Mouse (Mus musculus): ENCODE data around the gene Rhcg. TPM values are rescaled to one million over a fixed set of nuclear protein-coding genes. Genes with fewer than 3 reads are reported as not detected.

Rhcg gene
- 0.08 and 0.28 TPM in 2 replicates for polyA plus RNA-seq (2012)

DNA sequence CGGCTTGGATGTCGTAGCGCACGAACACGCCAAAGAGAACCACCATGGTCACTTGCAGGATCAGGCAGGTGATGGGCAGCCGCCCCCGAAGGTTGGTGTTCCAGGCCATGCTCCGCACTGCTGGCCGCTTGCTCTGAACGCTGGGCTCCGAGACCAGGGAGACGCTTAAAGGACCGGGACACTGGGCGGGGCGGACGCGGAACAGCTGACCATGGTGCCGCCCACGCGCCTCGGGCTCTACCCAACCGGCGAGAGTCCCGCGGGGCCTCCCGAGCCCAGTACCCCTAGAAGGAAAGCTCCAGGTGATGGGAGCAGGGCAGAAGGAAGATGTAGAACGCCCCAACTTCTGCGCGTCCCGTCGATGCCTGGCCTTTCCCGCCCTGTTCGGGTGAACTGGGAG is at the start of gene Rhcg:
Gene Rhcg, minus strand, starts transcription at position 240 of the 400 bp plus-strand sequence.
- Histone ChIP-seq H3K27me3 (ENCODE audit: control insufficient read depth) (peaks cover 28% of the 10 kb centered on the region), H3K9me3 (ENCODE audit: control insufficient read depth, low read length) (no peaks in the 10 kb centered on the region), H3K4me3 (replicated peaks) (no peak within 1 kb of the TSS), H3K36me3 (ENCODE audit: control insufficient read depth) (no peaks in the 10 kb centered on the region), H3K4me1 (ENCODE audit: control insufficient read depth) (no peaks in the 10 kb centered on the region)
- TF ChIP-seq GATA1 (IDR thresholded peaks at IDR 0.05; ENCODE audit: low read length) (no peak), TAL1 (IDR thresholded peaks at IDR 0.05; ENCODE audit: low read length) (no peak)

DNA sequence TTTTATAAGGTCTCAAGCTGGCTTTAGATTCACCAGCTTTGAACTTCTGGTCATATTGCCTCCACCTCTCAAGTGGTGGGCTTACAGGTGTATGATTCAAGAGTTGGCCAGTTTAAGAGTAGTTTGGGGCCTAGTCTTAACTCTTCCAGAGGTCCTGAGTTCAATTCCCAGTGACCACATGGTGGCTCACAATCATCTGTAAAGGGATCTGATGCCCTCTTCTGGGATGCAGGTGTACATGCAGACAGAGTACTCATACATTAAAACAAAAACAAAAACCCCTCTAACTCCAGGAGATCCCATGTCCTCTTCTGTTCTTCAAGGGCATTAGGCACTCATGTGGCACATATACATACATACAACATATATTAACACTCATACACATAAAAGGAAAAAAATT is 49.2 kb upstream of the Rhcg start:
- Histone ChIP-seq H3K9me3 (ENCODE audit: control insufficient read depth, low read length) (no peaks in the 10 kb centered on the region), H3K36me3 (ENCODE audit: control insufficient read depth) (peaks cover 99% of the 10 kb centered on the region), H3K27me3 (ENCODE audit: control insufficient read depth) (no peaks in the 10 kb centered on the region), H3K4me3 (replicated peaks) (no peak overlapping the region), H3K4me1 (ENCODE audit: control insufficient read depth) (peaks cover 25% of the 10 kb centered on the region)
- TF ChIP-seq TAL1 (IDR thresholded peaks at IDR 0.05; ENCODE audit: low read length), result no peak
- no peak for TF ChIP-seq GATA1 (IDR thresholded peaks at IDR 0.05; ENCODE audit: low read length)

DNA sequence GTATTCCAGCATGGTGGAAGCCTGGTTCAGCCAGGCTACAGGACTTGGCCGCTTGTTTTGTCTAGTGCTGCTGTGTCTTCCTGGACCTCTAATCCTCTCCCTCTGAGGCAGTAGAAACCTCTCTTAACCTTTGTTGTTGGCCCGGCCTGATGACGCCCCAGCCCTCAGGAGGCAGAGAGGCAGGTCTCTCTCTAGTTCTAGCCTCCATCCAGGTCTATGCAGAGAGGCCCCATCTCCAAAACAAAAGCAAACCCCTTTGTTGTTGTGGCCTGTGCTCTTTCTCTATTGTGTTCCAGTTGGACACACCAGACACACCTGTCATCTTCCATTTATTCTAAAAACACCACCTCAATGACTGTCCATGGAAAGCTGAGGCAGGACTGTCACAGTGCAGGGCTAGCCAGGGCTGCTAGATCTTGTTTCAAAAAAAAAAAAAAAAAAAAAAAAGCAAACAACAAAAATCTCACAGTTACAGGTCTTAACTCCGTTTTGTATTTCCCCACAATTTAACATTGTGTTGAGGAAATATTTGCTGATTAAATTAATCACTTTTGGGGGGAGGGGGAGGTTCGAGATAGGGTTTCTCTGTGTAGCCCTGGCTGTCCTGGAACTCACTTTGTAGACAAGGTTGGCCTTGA is 43.9 kb upstream of the Rhcg start:
- Histone ChIP-seq H3K27me3 (ENCODE audit: control insufficient read depth) (no peaks in the 10 kb centered on the region; the same call in 1 of the 2 replicates), H3K9me3 (ENCODE audit: control insufficient read depth, low read length) (no peaks in the 10 kb centered on the region), H3K4me3 (replicated peaks) (peak overlapping the region; percentile 79), H3K36me3 (ENCODE audit: control insufficient read depth) (peaks cover 51% of the 10 kb centered on the region), H3K4me1 (ENCODE audit: control insufficient read depth) (peaks cover 41% of the 10 kb centered on the region)
- TF ChIP-seq TAL1 (IDR thresholded peaks at IDR 0.05; ENCODE audit: low read length), result no peak
- no peak for TF ChIP-seq GATA1 (IDR thresholded peaks at IDR 0.05; ENCODE audit: low read length)

DNA sequence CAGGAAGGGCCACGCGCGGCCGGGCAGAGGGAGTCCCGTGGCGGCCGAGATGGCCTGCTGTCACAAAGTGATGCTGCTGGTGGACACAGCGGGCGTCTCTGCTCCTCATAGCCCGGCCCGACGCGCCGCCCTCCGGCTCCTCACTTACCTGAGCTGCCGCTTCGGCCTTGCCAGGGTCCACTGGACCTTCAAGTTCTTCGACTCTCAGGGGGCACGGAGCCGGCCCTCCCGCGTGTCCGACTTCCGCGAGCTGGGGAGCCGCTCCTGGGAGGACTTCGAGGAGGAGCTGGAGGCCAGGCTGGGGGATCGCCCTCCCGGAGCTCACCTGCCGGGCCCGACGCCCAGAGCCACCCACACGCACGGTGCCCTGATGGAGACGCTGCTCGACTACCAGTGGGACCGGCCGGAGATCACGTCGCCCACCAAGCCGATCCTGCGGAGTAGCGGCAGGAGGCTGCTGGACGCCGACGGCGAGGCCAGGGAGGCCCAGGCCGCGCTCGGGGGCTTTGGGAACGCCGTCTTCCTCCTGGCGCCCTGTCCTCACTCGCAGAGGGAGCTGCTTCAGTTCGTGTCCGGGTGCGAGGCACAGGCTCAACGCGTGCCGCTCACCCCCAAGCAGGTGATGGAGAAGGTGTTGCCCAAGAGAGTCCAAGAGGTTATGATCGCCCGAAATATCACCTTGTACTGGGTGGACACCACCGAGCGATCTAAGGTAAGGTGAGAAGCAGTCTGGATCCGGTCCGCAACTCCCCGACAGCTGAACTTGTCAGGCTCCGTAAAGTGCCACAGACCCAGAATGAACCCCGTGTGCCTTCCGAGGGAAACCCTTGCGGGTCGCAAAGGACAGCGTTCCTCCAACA is 43.1 kb upstream of the Rhcg start:
- Histone ChIP-seq H3K9me3 (ENCODE audit: control insufficient read depth, low read length) (no peaks in the 10 kb centered on the region), H3K4me1 (ENCODE audit: control insufficient read depth) (peaks cover 41% of the 10 kb centered on the region), H3K36me3 (ENCODE audit: control insufficient read depth) (peaks cover 42% of the 10 kb centered on the region), H3K27me3 (ENCODE audit: control insufficient read depth) (no peaks in the 10 kb centered on the region; the same call in 1 of the 2 replicates), H3K4me3 (replicated peaks) (peak overlapping the region; percentile 79)
- TF ChIP-seq GATA1 (IDR thresholded peaks at IDR 0.05; ENCODE audit: low read length) (no peak), TAL1 (IDR thresholded peaks at IDR 0.05; ENCODE audit: low read length) (no peak)

DNA sequence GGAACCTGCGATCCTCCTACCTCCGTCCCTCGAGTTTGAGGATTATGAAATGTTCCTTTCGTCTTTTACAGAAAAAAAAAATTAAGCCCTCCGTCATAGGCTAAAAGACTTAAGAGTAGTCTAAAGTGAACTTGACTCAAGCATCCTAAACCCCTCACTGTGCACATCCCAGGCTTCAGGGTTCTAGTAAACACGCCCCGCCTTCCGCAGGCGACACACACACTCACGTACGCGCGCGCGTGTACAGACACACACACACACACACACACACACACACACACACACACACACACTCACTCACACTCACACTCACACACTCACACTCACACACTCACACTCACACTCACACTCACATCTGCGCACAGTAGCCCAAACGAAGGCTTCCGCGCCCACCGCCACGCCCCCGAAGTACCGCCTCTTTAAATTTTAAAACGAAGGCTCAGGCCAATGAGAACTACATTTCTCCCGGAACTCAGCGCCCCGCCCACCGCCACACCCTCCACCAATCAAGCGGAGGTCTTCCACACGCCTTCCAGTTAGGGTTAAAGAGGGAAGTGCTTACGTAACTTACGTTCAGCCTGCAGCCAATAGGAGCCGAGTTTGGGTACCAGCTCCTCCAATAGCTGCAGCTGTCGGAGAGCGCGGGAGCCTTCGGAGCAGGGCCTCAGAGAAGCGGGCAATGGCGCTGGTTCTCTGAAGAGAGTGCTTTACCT is 42.3 kb upstream of the Rhcg start, which contains the start of gene Ticrr:
Gene Ticrr, plus strand, starts transcription at position 619 of the 713 bp plus-strand sequence.
- H3K4me3 ChIP-seq (replicated peaks), result peak within 1 kb of the TSS; percentile 79
- H3K36me3 ChIP-seq (ENCODE audit: control insufficient read depth), result peaks cover 35% of the 10 kb centered on the region
- TF ChIP-seq GATA1 (IDR thresholded peaks at IDR 0.05; ENCODE audit: low read length) (no peak), TAL1 (IDR thresholded peaks at IDR 0.05; ENCODE audit: low read length) (no peak)
- H3K4me1 ChIP-seq (ENCODE audit: control insufficient read depth), result peaks cover 41% of the 10 kb centered on the region
- H3K9me3 ChIP-seq (ENCODE audit: control insufficient read depth, low read length), result no peaks in the 10 kb centered on the region
- H3K27me3 ChIP-seq (ENCODE audit: control insufficient read depth), result no peaks in the 10 kb centered on the region; the same call in 1 of the 2 replicates

DNA sequence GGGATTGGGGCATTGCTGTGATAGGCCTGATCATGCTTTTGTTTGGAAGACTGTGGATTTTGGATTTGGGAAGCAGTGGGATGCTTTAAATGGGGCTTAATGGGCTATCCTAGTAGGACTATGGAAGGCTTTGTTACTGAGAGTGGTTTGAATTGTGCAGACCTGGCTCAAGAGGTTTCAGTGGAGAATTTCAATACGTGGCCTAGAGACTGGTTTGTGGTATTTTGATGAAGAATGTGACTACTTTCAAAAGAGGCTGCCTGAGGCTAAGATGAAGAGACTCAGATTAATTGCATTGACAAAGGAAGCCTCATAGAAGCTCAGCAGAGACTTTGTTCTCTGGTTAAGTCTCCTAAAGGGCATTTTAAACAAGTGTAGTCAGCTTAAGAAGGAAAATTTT is 37.1 kb upstream of the Rhcg start:
- Histone ChIP-seq H3K4me3 (replicated peaks) (no peak overlapping the region), H3K9me3 (ENCODE audit: control insufficient read depth, low read length) (no peaks in the 10 kb centered on the region), H3K4me1 (ENCODE audit: control insufficient read depth) (peaks cover 15% of the 10 kb centered on the region), H3K36me3 (ENCODE audit: control insufficient read depth) (no peaks in the 10 kb centered on the region), H3K27me3 (ENCODE audit: control insufficient read depth) (peaks cover 2% of the 10 kb centered on the region; the same call in 1 of the 2 replicates)
- TF ChIP-seq GATA1 (IDR thresholded peaks at IDR 0.05; ENCODE audit: low read length) (no peak), TAL1 (IDR thresholded peaks at IDR 0.05; ENCODE audit: low read length) (no peak)

DNA sequence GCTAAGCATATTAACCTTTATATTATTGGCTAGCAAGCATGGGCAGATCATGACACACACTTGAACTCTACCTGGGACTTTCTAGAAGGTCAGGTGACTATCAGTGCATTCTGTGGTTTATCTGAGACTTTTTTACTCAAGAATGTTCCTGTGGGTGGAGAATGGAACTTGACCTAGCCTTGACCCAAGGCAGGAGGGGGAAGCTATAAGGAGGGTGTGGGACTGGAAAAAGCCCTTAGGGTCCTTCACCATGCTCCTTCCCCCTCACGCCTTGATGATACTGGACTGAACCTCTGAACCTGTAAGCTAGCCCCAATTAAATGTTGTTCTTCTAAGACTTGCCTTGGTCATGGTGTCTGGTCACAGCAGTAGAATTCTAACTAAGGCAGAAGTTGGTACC is 36.7 kb upstream of the Rhcg start:
- no peak overlapping the region for H3K4me3 ChIP-seq (replicated peaks)
- TF ChIP-seq GATA1 (IDR thresholded peaks at IDR 0.05; ENCODE audit: low read length), result no peak
- no peak for TF ChIP-seq TAL1 (IDR thresholded peaks at IDR 0.05; ENCODE audit: low read length)
- H3K4me1 ChIP-seq (ENCODE audit: control insufficient read depth), result peaks cover 11% of the 10 kb centered on the region
- no peaks in the 10 kb centered on the region for H3K36me3 ChIP-seq (ENCODE audit: control insufficient read depth)
- no peaks in the 10 kb centered on the region for H3K9me3 ChIP-seq (ENCODE audit: control insufficient read depth, low read length)
- H3K27me3 ChIP-seq (ENCODE audit: control insufficient read depth), result peaks cover 2% of the 10 kb centered on the region; the same call in 1 of the 2 replicates

DNA sequence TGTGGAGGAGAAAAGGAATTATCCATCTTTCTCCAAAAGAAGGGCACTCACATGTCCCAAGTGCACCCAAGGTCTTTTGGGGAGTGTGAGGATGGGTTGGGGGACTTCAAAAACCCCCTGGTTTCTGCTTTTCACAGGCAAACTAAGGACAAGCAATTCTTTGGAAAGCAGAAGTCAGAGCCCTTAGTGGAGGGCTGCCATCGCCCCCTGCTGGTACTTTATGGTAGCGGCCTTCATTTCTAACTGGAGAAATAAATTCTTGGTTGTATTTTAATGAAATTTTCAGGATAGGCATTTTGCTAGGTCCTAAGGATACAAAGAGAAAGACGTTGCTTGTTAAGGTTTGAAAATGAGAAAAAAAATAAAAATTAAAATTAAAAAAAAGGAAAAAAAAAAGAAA is 31.5 kb upstream of the Rhcg start:
- H3K4me3 ChIP-seq (replicated peaks), result no peak overlapping the region
- 0 out of 2 replicates have a peak, but pooled peaks cover 2% of the 10 kb centered on the region for H3K27me3 ChIP-seq (ENCODE audit: control insufficient read depth)
- H3K4me1 ChIP-seq (ENCODE audit: control insufficient read depth), result peaks cover 4% of the 10 kb centered on the region
- no peaks in the 10 kb centered on the region for H3K9me3 ChIP-seq (ENCODE audit: control insufficient read depth, low read length)
- TF ChIP-seq GATA1 (IDR thresholded peaks at IDR 0.05; ENCODE audit: low read length) (no peak), TAL1 (IDR thresholded peaks at IDR 0.05; ENCODE audit: low read length) (no peak)
- H3K36me3 ChIP-seq (ENCODE audit: control insufficient read depth), result no peaks in the 10 kb centered on the region

All from erythroblast, embryonic 14.5 days (primary cell).